Mouse (Mus musculus): ENCODE measurements around the gene Sorcs2.
"Not testable (repeated sequence)": the region's sequence is repeated elsewhere in the genome, so short reads cannot be mapped to it uniquely, and the experiment has no call there.

Gene Sorcs2

GRCm38 (mm10) chr5:36304299-36304980, 93.5 kb downstream of the Sorcs2 start:
- in situ Hi-C loops (cut with MboI, MseI): loop anchor here (10.0 kb wide), 1 partner anchor 1300 kb away; no protein-coding TSS in a partner anchor

GRCm38 (mm10) chr5:36301166-36301565, 96.8 kb downstream of the Sorcs2 start:
- in situ Hi-C loops (cut with MboI, MseI): loop anchor here (10.0 kb wide), 1 partner anchor 1296 kb away; no protein-coding TSS in a partner anchor

GRCm38 (mm10) chr5:36298049-36298448, 99.9 kb downstream of the Sorcs2 start:
- in situ Hi-C loops (cut with MboI, MseI): no loop called here

- in situ Hi-C loops (cut with MboI, MseI): no loop called here
These were observed 100.7 kb downstream of the Sorcs2 start for GRCm38 (mm10) chr5:36297246-36297645.

- in situ Hi-C loops (cut with MboI, MseI): no loop called here
These were observed 104.6 kb downstream of the Sorcs2 start for GRCm38 (mm10) chr5:36293109-36293900.

GRCm38 (mm10) chr5:36292321-36292720, 105.6 kb downstream of the Sorcs2 start:
- in situ Hi-C loops (cut with MboI, MseI): no loop called here

- in situ Hi-C loops (cut with MboI, MseI): no loop called here
These were observed 106.7 kb downstream of the Sorcs2 start for GRCm38 (mm10) chr5:36291191-36291590.

- in situ Hi-C loops (cut with MboI, MseI): no loop called here
These were observed 112.5 kb downstream of the Sorcs2 start for GRCm38 (mm10) chr5:36285405-36285804.

- in situ Hi-C loops (cut with MboI, MseI): no loop called here
These were observed 118.0 kb downstream of the Sorcs2 start for GRCm38 (mm10) chr5:36279896-36280295.

- in situ Hi-C loops (cut with MboI, MseI): no loop called here
These were observed 123.1 kb downstream of the Sorcs2 start for GRCm38 (mm10) chr5:36274684-36275394.

GRCm38 (mm10) chr5:36267194-36267769, 130.7 kb downstream of the Sorcs2 start:
- in situ Hi-C loops (cut with MboI, MseI): no loop called here

GRCm38 (mm10) chr5:36260862-36261261, 137.1 kb downstream of the Sorcs2 start:
- in situ Hi-C loops (cut with MboI, MseI): no loop called here

- in situ Hi-C loops (cut with MboI, MseI): no loop called here
These were observed 138.2 kb downstream of the Sorcs2 start for GRCm38 (mm10) chr5:36259691-36260124.

- in situ Hi-C loops (cut with MboI, MseI): no loop called here
These were observed 139.4 kb downstream of the Sorcs2 start for GRCm38 (mm10) chr5:36258387-36259181.

- in situ Hi-C loops (cut with MboI, MseI): no loop called here
These were observed 140.9 kb downstream of the Sorcs2 start for GRCm38 (mm10) chr5:36257008-36257407.

- in situ Hi-C loops (cut with MboI, MseI): loop anchor here (5.0 kb wide), 1 partner anchor 38 kb away; no protein-coding TSS in a partner anchor
These were observed 143.1 kb downstream of the Sorcs2 start for GRCm38 (mm10) chr5:36254642-36255516.

- in situ Hi-C loops (cut with MboI, MseI): loop anchor here (5.0 kb wide), 1 partner anchor 36 kb away; no protein-coding TSS in a partner anchor
These were observed 145.0 kb downstream of the Sorcs2 start for GRCm38 (mm10) chr5:36252746-36253504.

- in situ Hi-C loops (cut with MboI, MseI): no loop called here
These were observed 149.9 kb downstream of the Sorcs2 start for GRCm38 (mm10) chr5:36248022-36248421.

- in situ Hi-C loops (cut with MboI, MseI): not testable (repeated sequence)
These were observed 160.4 kb downstream of the Sorcs2 start for GRCm38 (mm10) chr5:36237526-36237925.

Measured in T-helper 2 cell (primary cell).